Mouse (Mus musculus): ENCODE data around the gene Eapp.

- TF ChIP-seq TAL1 (IDR thresholded peaks at IDR 0.05; ENCODE audit: low read length) (no peak), GATA1 (IDR thresholded peaks at IDR 0.05; ENCODE audit: low read length) (no peak)
Observed at GRCm38 (mm10) chr12:54676709-54677108, 19.0 kb downstream of the Eapp start.
